Mouse (Mus musculus): ENCODE data around the gene Ramp3. TPM values are rescaled to one million over a fixed set of nuclear protein-coding genes. Genes with fewer than 3 reads are reported as not detected.

The Ramp3 gene
- polyA plus RNA-seq (2016; fragmentation: Nextera tagmentation; extraction: Ambion mirVana): 1.7 and 2.4 TPM in 2 replicates

- ATAC-seq (ENCODE audit: insufficient number of reproducible peaks, low FRiP score): peak; percentile 54
- H3K27ac ChIP-seq (ENCODE audit: poor library complexity, severe bottlenecking): no peak within 1 kb of the TSS
These were observed at the start of gene Ramp3 for GRCm38 (mm10) chr11:6658271-6658670. TSS of gene Ramp3 (plus strand) at chr11:6658521.

DNA sequence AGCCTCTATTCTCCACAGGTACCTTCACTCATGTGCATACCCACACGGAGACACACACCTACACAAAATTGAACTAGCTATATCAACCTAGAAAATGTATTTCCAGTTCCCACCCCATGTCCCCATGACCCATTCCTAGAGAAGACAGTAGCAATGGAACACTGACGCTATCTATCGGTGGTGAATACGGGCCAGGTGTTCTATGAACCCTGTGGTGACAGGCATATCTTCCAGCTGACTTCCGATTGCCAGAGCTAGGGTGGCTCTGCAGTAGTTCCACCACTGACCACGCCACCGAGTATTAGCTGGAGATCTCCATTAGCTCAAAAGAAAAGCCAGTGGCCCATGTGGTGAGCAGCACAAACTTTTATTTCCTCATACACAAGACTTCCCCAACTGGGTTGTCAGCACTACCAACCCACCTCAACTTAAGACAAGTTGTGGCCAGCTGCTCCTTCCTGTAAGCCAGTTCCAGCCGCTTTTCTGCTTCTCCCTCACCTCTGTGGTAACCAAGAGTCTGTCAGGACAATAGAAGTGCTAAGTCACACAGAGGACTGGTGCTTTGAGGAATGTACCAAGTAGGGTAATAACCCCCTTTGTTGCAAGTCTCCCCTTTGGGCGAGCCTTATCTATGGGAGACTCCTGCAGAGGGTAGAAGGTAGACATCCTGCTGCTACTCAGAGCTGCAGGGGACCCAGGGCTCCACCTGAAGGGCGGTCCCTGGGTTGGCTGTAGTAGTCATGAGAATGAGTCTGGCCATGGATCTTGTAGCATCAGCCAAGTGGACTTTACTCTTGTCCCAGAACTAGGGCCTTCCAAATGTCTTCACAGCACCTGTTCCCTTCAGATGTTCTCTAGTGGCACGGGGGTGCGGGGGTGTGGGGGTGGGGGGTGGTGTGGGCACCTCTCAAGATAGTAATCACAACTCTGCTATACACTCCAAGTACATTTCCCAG lies 42.8 kb upstream of the Ramp3 start:
- H3K27me3 ChIP-seq (replicated peaks): no peaks in the 10 kb centered on the region
- no peak for ATAC-seq (ENCODE audit: insufficient number of reproducible peaks, low FRiP score)
- H3K4me1 ChIP-seq (replicated peaks): no peaks in the 10 kb centered on the region
- no peak overlapping the region for H3K4me2 ChIP-seq
- 86% methylated on average over 12 of the region's 12 CpGs for WGBS
- no peaks in the 10 kb centered on the region for H3K9me3 ChIP-seq (replicated peaks)
- H3K9ac ChIP-seq: no peak overlapping the region
- H3K27ac ChIP-seq (ENCODE audit: poor library complexity, severe bottlenecking): no peak overlapping the region
- no peak overlapping the region for H3K4me3 ChIP-seq
- H3K36me3 ChIP-seq: peaks cover 95% of the 10 kb centered on the region

More at GRCm38 (mm10) chr11:6658271-6658670, at the start of gene Ramp3:
- under 1% methylated on average over 18 of the region's 18 CpGs for WGBS
- H3K36me3 ChIP-seq: no peaks in the 10 kb centered on the region
- H3K27me3 ChIP-seq (replicated peaks): peaks cover 48% of the 10 kb centered on the region
- H3K4me2 ChIP-seq: peak within 1 kb of the TSS; percentile 87
- peak within 1 kb of the TSS; percentile 52 for H3K4me3 ChIP-seq
- H3K9me3 ChIP-seq (replicated peaks): no peaks in the 10 kb centered on the region
- 0 out of 2 replicates have a peak, but pooled peaks cover 4% of the 10 kb centered on the region for H3K4me1 ChIP-seq (replicated peaks)
- H3K9ac ChIP-seq: peak within 1 kb of the TSS; percentile 65

DNA sequence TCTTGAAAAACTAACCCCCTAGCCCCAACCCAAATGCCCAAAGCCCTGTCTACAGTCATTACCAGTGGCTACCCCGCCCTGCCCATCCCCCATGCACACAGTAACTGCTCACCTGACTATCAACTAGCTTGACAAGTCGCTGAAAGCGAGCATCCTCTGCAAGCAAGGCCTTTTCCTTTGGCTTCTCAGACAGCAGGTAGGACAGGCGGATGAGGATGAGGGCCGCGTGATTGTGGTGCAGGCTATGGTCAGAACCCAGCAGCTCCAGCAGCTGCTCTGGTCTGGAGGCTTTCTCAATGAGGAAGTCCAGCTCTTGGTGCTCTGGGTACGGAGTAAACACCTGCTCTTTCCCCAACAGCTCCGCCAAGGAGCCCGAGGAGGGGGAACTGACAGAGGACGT lies 34.6 kb upstream of the Ramp3 start:
- ATAC-seq (ENCODE audit: insufficient number of reproducible peaks, low FRiP score): no peak
- 85% methylated on average over 10 of the region's 10 CpGs for WGBS

GRCm38 (mm10) chr11:6624619-6625382 lies 33.5 kb upstream of the Ramp3 start:
- H3K9ac ChIP-seq: peak overlapping the region; percentile 76
- peaks cover 48% of the 10 kb centered on the region for H3K36me3 ChIP-seq
- H3K4me1 ChIP-seq (replicated peaks): peaks cover 27% of the 10 kb centered on the region
- 55% methylated on average over 14 of the region's 14 CpGs for WGBS
- H3K4me2 ChIP-seq: peak overlapping the region; percentile 81
- H3K27me3 ChIP-seq (replicated peaks): no peaks in the 10 kb centered on the region
- H3K9me3 ChIP-seq (replicated peaks): no peaks in the 10 kb centered on the region
- ATAC-seq (ENCODE audit: insufficient number of reproducible peaks, low FRiP score): no peak
- H3K27ac ChIP-seq (ENCODE audit: poor library complexity, severe bottlenecking): no peak overlapping the region
- peak overlapping the region; percentile 69 for H3K4me3 ChIP-seq

More for the DNA sequence above, 34.6 kb upstream of the Ramp3 start:
- Histone ChIP-seq H3K27me3 (replicated peaks) (no peaks in the 10 kb centered on the region), H3K9ac (no peak overlapping the region), H3K36me3 (peaks cover 59% of the 10 kb centered on the region), H3K4me3 (peak overlapping the region; percentile 0; the same call in 1 of the 2 replicates), H3K4me2 (peak overlapping the region; percentile 1; the same call in 1 of the 2 replicates), H3K4me1 (replicated peaks) (peaks cover 27% of the 10 kb centered on the region), H3K9me3 (replicated peaks) (no peaks in the 10 kb centered on the region), H3K27ac (ENCODE audit: poor library complexity, severe bottlenecking) (no peak overlapping the region)

- Histone ChIP-seq H3K4me3 (peak within 1 kb of the TSS; percentile 69), H3K9ac (peak within 1 kb of the TSS; percentile 76), H3K4me1 (replicated peaks) (peaks cover 27% of the 10 kb centered on the region), H3K4me2 (peak within 1 kb of the TSS; percentile 81), H3K27me3 (replicated peaks) (no peaks in the 10 kb centered on the region), H3K27ac (ENCODE audit: poor library complexity, severe bottlenecking) (peak within 1 kb of the TSS; percentile 78), H3K36me3 (peaks cover 39% of the 10 kb centered on the region), H3K9me3 (replicated peaks) (no peaks in the 10 kb centered on the region)
- ATAC-seq (ENCODE audit: insufficient number of reproducible peaks, low FRiP score): peak; percentile 95
- under 1% methylated on average over 66 of the region's 66 CpGs for WGBS
These were observed 32.6 kb upstream of the Ramp3 start, which contains the start of gene Tbrg4 for GRCm38 (mm10) chr11:6625478-6626387. TSS of gene Tbrg4 (minus strand) at chr11:6626067.

DNA sequence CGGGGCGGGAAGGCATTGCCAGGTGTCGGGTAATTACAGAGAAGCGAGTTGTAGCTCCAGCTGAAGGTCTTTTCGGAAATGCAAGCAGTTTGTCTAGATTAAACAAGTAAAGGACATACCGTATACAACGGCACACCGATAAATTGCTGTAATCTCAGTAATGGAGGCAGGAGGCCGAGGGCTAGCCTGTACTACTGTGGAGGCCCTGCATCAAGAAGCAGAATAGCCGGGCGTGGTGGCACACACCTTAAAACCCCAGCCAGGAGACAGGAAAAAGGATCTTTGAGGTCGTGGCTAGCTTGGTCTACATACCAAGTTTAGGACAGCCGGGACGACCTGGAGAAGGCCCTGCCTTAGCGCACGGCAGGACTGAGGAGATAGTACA lies 31.9 kb upstream of the Ramp3 start:
- H3K27me3 ChIP-seq (replicated peaks): no peaks in the 10 kb centered on the region
- peaks cover 32% of the 10 kb centered on the region for H3K36me3 ChIP-seq
- WGBS: 12% methylated on average over 16 of the region's 16 CpGs
- H3K27ac ChIP-seq (ENCODE audit: poor library complexity, severe bottlenecking): peak overlapping the region; percentile 78
- ATAC-seq (ENCODE audit: insufficient number of reproducible peaks, low FRiP score): peak; percentile 15; the same call in 1 of the 2 replicates
- H3K9me3 ChIP-seq (replicated peaks): no peaks in the 10 kb centered on the region
- H3K4me1 ChIP-seq (replicated peaks): peaks cover 27% of the 10 kb centered on the region
- H3K4me3 ChIP-seq: peak overlapping the region; percentile 69
- peak overlapping the region; percentile 76 for H3K9ac ChIP-seq
- peak overlapping the region; percentile 81 for H3K4me2 ChIP-seq

GRCm38 (mm10) chr11:6627731-6628130 lies 30.6 kb upstream of the Ramp3 start:
- Histone ChIP-seq H3K4me2 (no peak overlapping the region), H3K9me3 (replicated peaks) (no peaks in the 10 kb centered on the region), H3K27me3 (replicated peaks) (no peaks in the 10 kb centered on the region), H3K4me1 (replicated peaks) (peaks cover 27% of the 10 kb centered on the region), H3K27ac (ENCODE audit: poor library complexity, severe bottlenecking) (no peak overlapping the region), H3K36me3 (peaks cover 20% of the 10 kb centered on the region), H3K9ac (no peak overlapping the region), H3K4me3 (no peak overlapping the region)
- WGBS: 80% methylated on average over 4 of the region's 4 CpGs
- ATAC-seq (ENCODE audit: insufficient number of reproducible peaks, low FRiP score): no peak

- no peak overlapping the region for H3K4me3 ChIP-seq
These were observed 29.8 kb upstream of the Ramp3 start for GRCm38 (mm10) chr11:6628568-6628967.

GRCm38 (mm10) chr11:6629655-6630054 lies 28.7 kb upstream of the Ramp3 start:
- Histone ChIP-seq H3K4me1 (replicated peaks) (peaks cover 10% of the 10 kb centered on the region), H3K9ac (no peak overlapping the region), H3K9me3 (replicated peaks) (no peaks in the 10 kb centered on the region), H3K36me3 (peaks cover under 1% of the 10 kb centered on the region; the same call in 1 of the 2 replicates), H3K4me3 (no peak overlapping the region), H3K27me3 (replicated peaks) (no peaks in the 10 kb centered on the region), H3K27ac (ENCODE audit: poor library complexity, severe bottlenecking) (no peak overlapping the region), H3K4me2 (no peak overlapping the region)
- no peak for ATAC-seq (ENCODE audit: insufficient number of reproducible peaks, low FRiP score)

More at GRCm38 (mm10) chr11:6628568-6628967, 29.8 kb upstream of the Ramp3 start:
- Histone ChIP-seq H3K36me3 (peaks cover 12% of the 10 kb centered on the region), H3K9ac (no peak overlapping the region), H3K27ac (ENCODE audit: poor library complexity, severe bottlenecking) (no peak overlapping the region), H3K27me3 (replicated peaks) (no peaks in the 10 kb centered on the region), H3K4me1 (replicated peaks) (peaks cover 20% of the 10 kb centered on the region), H3K9me3 (replicated peaks) (no peaks in the 10 kb centered on the region), H3K4me2 (no peak overlapping the region)
- WGBS: 30% methylated on average over 4 of the region's 4 CpGs
- no peak for ATAC-seq (ENCODE audit: insufficient number of reproducible peaks, low FRiP score)

DNA sequence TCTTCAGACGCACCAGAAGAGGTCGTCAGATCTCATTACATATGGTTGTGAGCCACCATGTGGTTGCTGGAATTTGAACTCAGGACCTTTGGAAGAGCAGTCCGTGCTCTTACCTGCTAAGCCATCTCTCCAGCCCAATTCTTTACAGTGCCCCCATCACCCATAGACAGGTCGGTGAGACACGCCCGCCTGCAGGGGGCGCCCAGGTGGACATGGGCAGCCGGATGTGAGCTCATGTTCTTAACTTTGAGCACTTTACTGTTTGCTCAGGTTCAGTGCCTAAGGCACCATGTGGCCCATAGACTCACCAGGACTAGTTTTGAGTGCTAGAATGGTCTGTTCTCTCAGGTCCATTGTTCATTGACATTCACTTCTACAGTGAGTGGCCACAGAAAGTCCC lies 22.2 kb upstream of the Ramp3 start:
- no peak for ATAC-seq (ENCODE audit: insufficient number of reproducible peaks, low FRiP score)

More for the DNA sequence above, 22.2 kb upstream of the Ramp3 start:
- Histone ChIP-seq H3K9me3 (replicated peaks) (no peaks in the 10 kb centered on the region), H3K4me1 (replicated peaks) (no peaks in the 10 kb centered on the region), H3K27me3 (replicated peaks) (no peaks in the 10 kb centered on the region), H3K27ac (ENCODE audit: poor library complexity, severe bottlenecking) (no peak overlapping the region), H3K36me3 (no peaks in the 10 kb centered on the region), H3K4me3 (no peak overlapping the region), H3K9ac (no peak overlapping the region), H3K4me2 (no peak overlapping the region)
- 65% methylated on average over 8 of the region's 8 CpGs for WGBS
